Mouse (Mus musculus) C2C12 (cell line): ENCODE results near the gene Btbd35f11. TPM values are rescaled to one million over a fixed set of nuclear protein-coding genes. Genes with fewer than 3 reads are reported as not detected.
"Not testable (repeated sequence)": the region's sequence is repeated elsewhere in the genome, so short reads cannot be mapped to it uniquely, and the experiment has no call there.

Experiments
- H3K27me3 ChIP-seq: one replicate; pipeline ENCODE4 v1.6.1; 2011; ENCODE audit not compliant: control insufficient read depth, insufficient read depth, insufficient read length
- H3K36me3 ChIP-seq: one replicate; pipeline ENCODE4 v1.6.1; 2011; ENCODE audit not compliant: control insufficient read depth, insufficient read depth
- H3K4me3 ChIP-seq: one replicate; pipeline ENCODE4 v1.5.1; 2011; ENCODE audit warnings: mild to moderate bottlenecking, control low read depth; ENCODE audit not compliant: poor library complexity, insufficient read depth, severe bottlenecking
- H3K79me2 ChIP-seq: one replicate; pipeline ENCODE4 v1.6.1; 2011; ENCODE audit not compliant: control insufficient read depth, insufficient read depth
- H3K79me3 ChIP-seq: one replicate; pipeline ENCODE4 v1.6.1; 2011; ENCODE audit warnings: low read depth, control low read depth
- H3ac ChIP-seq: one replicate; pipeline ENCODE3; 2011; ENCODE audit warnings: low read depth; ENCODE audit not compliant: control insufficient read depth, insufficient read length
- long read RNA-seq, 2 experiments: library from polyadenylated mRNA; unstranded; transcript quantifications; one replicate each; pipeline ENCODE4 v2.0.0; 2019 to 2020
- polyA plus RNA-seq: library from polyadenylated mRNA; unstranded; fragments of >200 nt; fragmentation: generic; extraction: Trizol; gene quantifications from one replicate; pipeline ENCODE4 v1.2.1, GENCODE M21; 2012; ENCODE audit warnings: missing spikeins

Btbd35f11 gene
- polyA plus RNA-seq, result not detected
- long read RNA-seq, experiment 1, result 0 reads
- long read RNA-seq, experiment 2, result 0 reads

DNA sequence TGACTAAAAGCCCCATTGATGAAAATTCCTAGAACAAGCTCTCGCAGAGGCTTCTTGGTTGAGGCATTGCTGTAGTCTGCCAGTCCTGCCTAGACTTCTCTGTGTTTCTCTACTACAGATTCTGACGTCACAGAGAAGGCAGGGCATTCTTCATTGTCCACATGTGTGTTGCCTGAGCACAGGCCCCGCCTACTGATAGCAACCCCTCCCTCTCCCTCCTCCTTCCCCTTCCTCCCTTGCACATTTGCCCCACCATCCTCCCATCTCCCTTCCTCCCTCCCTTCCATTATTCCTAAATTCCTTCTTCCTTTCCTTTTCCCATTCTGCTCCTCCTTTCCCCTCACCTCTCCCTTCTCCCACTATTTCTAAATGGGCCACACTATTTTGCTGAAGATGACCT is at the start of gene Btbd35f11:
Gene Btbd35f11, minus strand, starts transcription at position 101 of the 400 bp plus-strand sequence.
- H3K27me3 ChIP-seq, H3K79me2 ChIP-seq, H3K79me3 ChIP-seq, H3K4me3 ChIP-seq, H3ac ChIP-seq, H3K36me3 ChIP-seq: not testable (repeated sequence)

DNA sequence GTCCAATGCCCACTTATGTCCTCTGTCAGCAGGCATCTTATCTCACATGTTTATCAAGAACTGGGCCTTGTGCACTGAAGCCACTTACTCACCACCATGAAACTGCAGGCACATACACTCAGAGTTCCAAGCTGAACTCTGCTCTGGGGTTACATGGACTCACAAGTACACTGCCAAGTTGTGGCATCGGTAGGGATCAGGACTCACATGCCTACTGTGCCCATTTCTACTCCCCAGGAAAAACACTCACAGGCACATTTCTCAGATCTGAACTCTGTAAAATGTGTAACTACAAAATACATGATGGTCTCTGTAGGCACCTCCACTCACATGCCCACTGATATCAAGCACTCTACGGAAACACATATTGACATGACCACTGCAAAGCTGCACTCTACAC is 33.5 kb downstream of the Btbd35f11 start:
- H3ac ChIP-seq, H3K27me3 ChIP-seq, H3K79me3 ChIP-seq, H3K79me2 ChIP-seq, H3K4me3 ChIP-seq, H3K36me3 ChIP-seq: not testable (repeated sequence)

Other genes starting within 250 kb of the Btbd35f11 start
- gene Btbd35f24, start 247.9 kb downstream of the Btbd35f11 start, polyA plus RNA-seq, result not detected